Mouse (Mus musculus) limb, embryonic 11.5 days (tissue): ENCODE results near the gene Tlx1. TPM values are rescaled to one million over a fixed set of nuclear protein-coding genes. Genes with fewer than 3 reads are reported as not detected.

ENCODE experiments used
- ATAC-seq: fragments of 200-750 bp; cut with Nextera tagmentation; 2 replicates; pipeline ENCODE4 v1.8.0; 2017; ENCODE audit warnings: low read depth; ENCODE audit not compliant: insufficient number of reproducible peaks, low FRiP score, low TSS enrichment
- DNase-seq: peaks from one replicate; pipeline ENCODE4 v3.0.0-alpha.2; 2015; ENCODE audit warnings: low spot score
- H3K27ac ChIP-seq: fragments of 300-500 bp; sonication (generic); replicated peaks from 2 replicates; pipeline ENCODE4 v1.5.1; 2014; ENCODE audit warnings: low read depth, mild to moderate bottlenecking, low read length
- H3K27me3 ChIP-seq: fragments of 300-500 bp; sonication (generic); 2 replicates; pipeline ENCODE4 v1.6.1; 2014; ENCODE audit warnings: mild to moderate bottlenecking, low read length, mixed read lengths; ENCODE audit not compliant: control insufficient read depth, insufficient read depth
- H3K36me3 ChIP-seq: fragments of 300-500 bp; sonication (generic); 2 replicates; pipeline ENCODE4 v1.6.1; 2014; ENCODE audit warnings: mild to moderate bottlenecking, low read length, moderate library complexity, mixed read lengths; ENCODE audit not compliant: control insufficient read depth, insufficient read depth
- H3K4me1 ChIP-seq: fragments of 300-500 bp; sonication (generic); 2 replicates; pipeline ENCODE4 v1.6.1; 2014; ENCODE audit warnings: low read length, mixed read lengths; ENCODE audit not compliant: control insufficient read depth, insufficient read depth
- H3K4me2 ChIP-seq: fragments of 300-500 bp; sonication (generic); 2 replicates; pipeline ENCODE4 v1.6.1; 2014; ENCODE audit warnings: low read depth, mild to moderate bottlenecking, moderate library complexity; ENCODE audit not compliant: severe bottlenecking
- H3K4me3 ChIP-seq: fragments of 300-500 bp; sonication (generic); 2 replicates; pipeline ENCODE4 v1.5.1; 2014; ENCODE audit warnings: low read depth, low read length
- H3K9ac ChIP-seq: fragments of 300-500 bp; sonication (generic); 2 replicates; pipeline ENCODE4 v1.6.1; 2014; ENCODE audit warnings: mild to moderate bottlenecking, low read length
- H3K9me3 ChIP-seq: fragments of 300-500 bp; sonication (generic); 2 replicates; pipeline ENCODE4 v1.6.1; 2016; ENCODE audit warnings: low read length; ENCODE audit not compliant: control insufficient read depth
- WGBS: fragments of 180-500 bp; shearing (Covaris S2); extraction: QIAGEN DNeasy Blood & Tissue Kit; methylation state at CpG from one replicate; pipeline ENCODE4 v1.1.7; 2014; 5-methylcytosine and 5-hydroxymethylcytosine counted together
- polyA plus RNA-seq: library from polyadenylated mRNA; unstranded; fragments of >200 nt; fragmentation: Nextera tagmentation; extraction: Ambion mirVana; gene quantifications from 2 replicates; pipeline ENCODE4 v1.2.1, GENCODE M21; 2014

The Tlx1 gene
- polyA plus RNA-seq, 1 experiment from 2014 or later = 0.13 TPM

GRCm38 (mm10) chr19:45154521-45154920 lies 4.0 kb downstream of the Tlx1 start:
- H3K27me3 ChIP-seq = peaks cover 94% of the 10 kb centered on the region
- no peaks in the 10 kb centered on the region for H3K9me3 ChIP-seq
- ATAC-seq (no peak), DNase-seq (peak; percentile 56)
- no peaks in the 10 kb centered on the region for H3K36me3 ChIP-seq
- no peak overlapping the region for H3K4me2 ChIP-seq
- under 1% methylated on average over 18 of the region's 18 CpGs for WGBS
- H3K4me3 ChIP-seq = no peak overlapping the region
- no peak overlapping the region for H3K9ac ChIP-seq
- peaks cover 13% of the 10 kb centered on the region for H3K4me1 ChIP-seq
- no peak overlapping the region for H3K27ac ChIP-seq

GRCm38 (mm10) chr19:45155141-45155790 lies 4.8 kb downstream of the Tlx1 start:
- H3K9ac ChIP-seq = no peak overlapping the region
- no peaks in the 10 kb centered on the region for H3K36me3 ChIP-seq
- peaks cover 13% of the 10 kb centered on the region for H3K4me1 ChIP-seq
- H3K4me3 ChIP-seq = no peak overlapping the region
- H3K9me3 ChIP-seq = no peaks in the 10 kb centered on the region
- DNase-seq (peak; percentile 66), ATAC-seq (no peak)
- H3K27me3 ChIP-seq = peaks cover 94% of the 10 kb centered on the region
- under 1% methylated on average over 15 of the region's 15 CpGs for WGBS
- H3K4me2 ChIP-seq = no peak overlapping the region
- no peak overlapping the region for H3K27ac ChIP-seq

- DNase-seq = peak; percentile 52
- Histone ChIP-seq H3K36me3 (no peaks in the 10 kb centered on the region), H3K4me2 (no peak overlapping the region), H3K27ac (no peak overlapping the region), H3K27me3 (peaks cover 94% of the 10 kb centered on the region), H3K4me1 (peaks cover 9% of the 10 kb centered on the region), H3K9ac (no peak overlapping the region), H3K4me3 (no peak overlapping the region), H3K9me3 (no peaks in the 10 kb centered on the region)
- ATAC-seq = no peak
- under 1% methylated on average over 26 of the region's 26 CpGs for WGBS
Measured at GRCm38 (mm10) chr19:45155791-45156186, 5.3 kb downstream of the Tlx1 start.

- DNase-seq (peak; percentile 43), ATAC-seq (no peak)
- WGBS = 4% methylated on average over 5 of the region's 5 CpGs
- Histone ChIP-seq H3K36me3 (no peaks in the 10 kb centered on the region), H3K9me3 (no peaks in the 10 kb centered on the region), H3K27me3 (peaks cover 94% of the 10 kb centered on the region), H3K27ac (no peak overlapping the region), H3K9ac (no peak overlapping the region), H3K4me2 (no peak overlapping the region), H3K4me1 (peaks cover 4% of the 10 kb centered on the region; the same call in 1 of the 2 replicates), H3K4me3 (no peak overlapping the region)
Measured at GRCm38 (mm10) chr19:45156381-45156780, 5.9 kb downstream of the Tlx1 start.

GRCm38 (mm10) chr19:45158201-45158600 lies 7.7 kb downstream of the Tlx1 start:
- no peak overlapping the region for H3K4me3 ChIP-seq
- 4% methylated on average over 4 of the region's 4 CpGs for WGBS
- no peaks in the 10 kb centered on the region for H3K36me3 ChIP-seq
- H3K4me1 ChIP-seq = peaks cover 4% of the 10 kb centered on the region; the same call in 1 of the 2 replicates
- no peak overlapping the region for H3K4me2 ChIP-seq
- ATAC-seq (no peak), DNase-seq (peak; percentile 36)
- no peak overlapping the region for H3K27ac ChIP-seq
- no peaks in the 10 kb centered on the region for H3K9me3 ChIP-seq
- H3K9ac ChIP-seq = no peak overlapping the region
- H3K27me3 ChIP-seq = peaks cover 97% of the 10 kb centered on the region

GRCm38 (mm10) chr19:45158896-45159295 lies 8.4 kb downstream of the Tlx1 start:
- DNase-seq = peak; percentile 62
- peaks cover 97% of the 10 kb centered on the region for H3K27me3 ChIP-seq
- no peak overlapping the region for H3K4me2 ChIP-seq
- ATAC-seq = no peak
- WGBS = under 1% methylated on average over 20 of the region's 20 CpGs
- H3K4me3 ChIP-seq = no peak overlapping the region
- no peak overlapping the region for H3K9ac ChIP-seq
- H3K27ac ChIP-seq = no peak overlapping the region
- H3K4me1 ChIP-seq = peaks cover 4% of the 10 kb centered on the region; the same call in 1 of the 2 replicates
- H3K9me3 ChIP-seq = no peaks in the 10 kb centered on the region
- no peaks in the 10 kb centered on the region for H3K36me3 ChIP-seq

GRCm38 (mm10) chr19:45159491-45159890 lies 9.0 kb downstream of the Tlx1 start:
- 1% methylated on average over 5 of the region's 5 CpGs for WGBS
- H3K4me1 ChIP-seq = peaks cover 4% of the 10 kb centered on the region; the same call in 1 of the 2 replicates
- H3K27ac ChIP-seq = no peak overlapping the region

GRCm38 (mm10) chr19:45159991-45160390 lies 9.5 kb downstream of the Tlx1 start:
- Histone ChIP-seq H3K9ac (no peak overlapping the region), H3K27me3 (peaks cover 98% of the 10 kb centered on the region), H3K36me3 (no peaks in the 10 kb centered on the region), H3K4me3 (no peak overlapping the region), H3K27ac (no peak overlapping the region), H3K9me3 (no peaks in the 10 kb centered on the region), H3K4me1 (peaks cover 4% of the 10 kb centered on the region; the same call in 1 of the 2 replicates), H3K4me2 (no peak overlapping the region)
- DNase-seq (no peak), ATAC-seq (no peak)
- under 1% methylated on average over 5 of the region's 5 CpGs for WGBS

More at GRCm38 (mm10) chr19:45159491-45159890, 9.0 kb downstream of the Tlx1 start:
- H3K4me2 ChIP-seq = no peak overlapping the region
- H3K36me3 ChIP-seq = no peaks in the 10 kb centered on the region
- H3K27me3 ChIP-seq = peaks cover 97% of the 10 kb centered on the region
- no peak for ATAC-seq
- no peaks in the 10 kb centered on the region for H3K9me3 ChIP-seq
- peak; percentile 35 for DNase-seq
- H3K9ac ChIP-seq = no peak overlapping the region
- no peak overlapping the region for H3K4me3 ChIP-seq
